Mouse (Mus musculus) hindbrain, postnatal 0 days (tissue): Measurements from ENCODE around the gene Morc2a. TPM values are rescaled to one million over a fixed set of nuclear protein-coding genes. Genes with fewer than 3 reads are reported as not detected.
"Not testable (repeated sequence)": the region's sequence is repeated elsewhere in the genome, so short reads cannot be mapped to it uniquely, and the experiment has no call there.

ENCODE experiments used
- ATAC-seq: fragments of 200-750 bp; cut with Nextera tagmentation; 2 replicates; pipeline ENCODE4 v1.8.0; 2017; ENCODE audit warnings: mild to moderate bottlenecking, moderate TSS enrichment, moderate library complexity
- DNase-seq: peaks from one replicate; pipeline ENCODE4 v3.0.0-alpha.2; 2015; ENCODE audit warnings: low spot score
- H3K27ac ChIP-seq: fragments of 300-500 bp; sonication (generic); 2 replicates; pipeline ENCODE4 v1.5.1; 2014; ENCODE audit warnings: mild to moderate bottlenecking
- H3K27me3 ChIP-seq: fragments of 300-500 bp; sonication (generic); 2 replicates; pipeline ENCODE4 v1.6.1; 2014; ENCODE audit warnings: low read length, mixed read lengths; ENCODE audit not compliant: insufficient read depth
- H3K36me3 ChIP-seq: fragments of 300-500 bp; sonication (generic); 2 replicates; pipeline ENCODE4 v1.6.1; 2014; ENCODE audit warnings: low read length, mixed read lengths; ENCODE audit not compliant: insufficient read depth
- H3K4me1 ChIP-seq: fragments of 300-500 bp; sonication (generic); 2 replicates; pipeline ENCODE4 v1.6.1; 2014; ENCODE audit warnings: antibody characterized with exemption, low read length, mixed read lengths; ENCODE audit not compliant: insufficient read depth
- H3K4me2 ChIP-seq: fragments of 300-500 bp; sonication (generic); 2 replicates; pipeline ENCODE4 v1.6.1; 2014; ENCODE audit warnings: low read depth, mild to moderate bottlenecking, low read length, moderate library complexity, mixed read lengths
- H3K4me3 ChIP-seq: fragments of 300-500 bp; sonication (generic); 2 replicates; pipeline ENCODE4 v1.5.1; 2014; ENCODE audit warnings: low read length
- H3K9ac ChIP-seq: fragments of 300-500 bp; sonication (generic); replicated peaks from 2 replicates; pipeline ENCODE4 v1.6.1; 2014; ENCODE audit warnings: mild to moderate bottlenecking, low read length, moderate library complexity, mixed read lengths
- H3K9me3 ChIP-seq: fragments of 300-500 bp; sonication (generic); 2 replicates; pipeline ENCODE4 v1.6.1; 2016; ENCODE audit warnings: low read length, mixed read lengths
- CTCF ChIP-seq: IDR thresholded peaks from 2 replicates; pipeline ENCODE4 v1.5.1; 2016; ENCODE audit warnings: antibody characterized with exemption, control low read depth, low read depth
- WGBS: fragments of 180-500 bp; shearing (Covaris S2); extraction: QIAGEN DNeasy Blood & Tissue Kit; methylation state at CpG from one replicate; pipeline ENCODE4 v1.1.7; 2014; 5-methylcytosine and 5-hydroxymethylcytosine counted together
- polyA plus RNA-seq: library from polyadenylated mRNA; unstranded; fragments of >200 nt; fragmentation: Nextera tagmentation; extraction: Ambion mirVana; gene quantifications from 2 replicates; pipeline ENCODE4 v1.2.1, GENCODE M21; 2015
- total RNA-seq: library from RNA; depleted of rRNA; stranded (reverse); fragments of >200 nt; gene quantifications from 2 replicates; pipeline ENCODE4 v1.2.3, GENCODE M21; 2014; rRNA removed

The Morc2a gene
- total RNA-seq: 34.9 and 36.2 TPM in 2 replicates
- 17.1 and 17.7 TPM in 2 replicates for polyA plus RNA-seq

DNA sequence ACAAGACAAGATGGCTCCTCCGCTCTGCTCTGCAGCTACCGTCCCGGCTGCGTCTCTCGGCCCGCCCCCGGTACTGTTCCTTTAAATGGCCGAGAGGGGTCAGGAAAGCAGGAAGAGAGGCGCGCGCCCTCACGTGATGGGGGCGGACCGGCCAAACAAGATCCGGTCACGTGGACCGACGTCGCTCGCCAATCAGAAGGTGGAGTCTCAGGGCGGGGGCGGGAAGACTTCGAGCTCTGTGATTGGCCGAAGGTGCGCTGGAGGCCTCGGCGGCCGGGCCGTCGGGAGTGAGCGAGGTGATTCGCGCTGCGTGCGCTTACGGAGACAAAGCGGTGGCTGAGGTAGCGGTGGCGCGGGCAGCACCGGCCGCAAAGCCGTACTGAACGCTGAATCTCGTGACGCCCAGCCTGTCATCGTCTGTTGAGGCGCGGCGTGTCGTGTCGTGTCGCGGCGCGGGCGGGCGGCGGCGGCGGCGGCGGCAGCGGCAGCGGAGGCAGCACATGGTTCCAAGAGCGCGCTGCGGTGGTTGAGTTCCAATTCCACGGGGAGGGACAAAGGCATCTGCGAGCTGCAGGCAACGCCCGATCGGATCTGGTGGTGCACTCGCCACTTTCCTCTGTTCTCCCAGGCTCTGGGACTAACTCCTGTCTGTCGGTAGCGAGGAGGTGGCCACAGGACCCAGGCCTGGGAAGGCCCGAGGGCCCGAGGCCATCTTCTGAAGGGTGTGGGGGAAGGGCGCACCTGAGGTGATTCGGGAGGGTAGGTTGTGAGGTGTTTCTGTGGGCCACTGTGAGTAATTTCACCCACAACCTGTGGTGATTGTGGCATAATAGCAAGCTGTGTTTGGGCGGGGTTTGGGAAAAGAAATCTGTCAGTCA lies at the start of gene Morc2a:
TSS of gene Morc2a (plus strand) at position 228 of the 878 bp plus-strand sequence.
- DNase-seq (peak; percentile 98), ATAC-seq (peak; percentile 99)
- Histone ChIP-seq H3K27ac (peak within 1 kb of the TSS; percentile 92), H3K36me3 (peaks cover 15% of the 10 kb centered on the region), H3K9ac (peak within 1 kb of the TSS; percentile 85), H3K27me3 (no peaks in the 10 kb centered on the region), H3K4me2 (peak within 1 kb of the TSS; percentile 74), H3K4me3 (peak within 1 kb of the TSS; percentile 65), H3K4me1 (peaks cover 5% of the 10 kb centered on the region; the same call in 1 of the 2 replicates), H3K9me3 (peaks cover 5% of the 10 kb centered on the region; the same call in 1 of the 2 replicates)
- peak; percentile 57 for TF ChIP-seq CTCF
- 2% methylated on average over 81 of the region's 81 CpGs for WGBS

GRCm38 (mm10) chr11:3601966-3602365 lies 47.0 kb upstream of the Morc2a start:
- H3K9ac ChIP-seq, H3K27me3 ChIP-seq, DNase-seq, H3K4me1 ChIP-seq, ATAC-seq, H3K4me3 ChIP-seq, H3K9me3 ChIP-seq, H3K27ac ChIP-seq, H3K36me3 ChIP-seq, H3K4me2 ChIP-seq: not testable (repeated sequence)
- WGBS: 69% methylated on average over 1 of the region's 1 CpGs
- TF ChIP-seq CTCF: peak; percentile 26

- peak; percentile 56 for TF ChIP-seq CTCF
- H3K4me3 ChIP-seq, DNase-seq, H3K9me3 ChIP-seq, H3K27me3 ChIP-seq, H3K4me2 ChIP-seq, H3K36me3 ChIP-seq, ATAC-seq, H3K27ac ChIP-seq, H3K4me1 ChIP-seq, H3K9ac ChIP-seq: not testable (repeated sequence)
- 45% methylated on average over 2 of the region's 2 CpGs for WGBS
Observed at GRCm38 (mm10) chr11:3602687-3603086, 46.3 kb upstream of the Morc2a start.

- Histone ChIP-seq H3K27ac (no peak overlapping the region), H3K9ac (no peak overlapping the region), H3K4me1 (no peaks in the 10 kb centered on the region), H3K36me3 (no peaks in the 10 kb centered on the region), H3K27me3 (no peaks in the 10 kb centered on the region), H3K4me3 (no peak overlapping the region), H3K9me3 (no peaks in the 10 kb centered on the region), H3K4me2 (no peak overlapping the region)
- DNase-seq: no peak
- 91% methylated on average over 5 of the region's 5 CpGs for WGBS
- no peak for ATAC-seq
- no peak for TF ChIP-seq CTCF
Observed at GRCm38 (mm10) chr11:3606456-3606855, 42.5 kb upstream of the Morc2a start.

GRCm38 (mm10) chr11:3615576-3615975 lies 33.4 kb upstream of the Morc2a start:
- DNase-seq (no peak), ATAC-seq (no peak)
- Histone ChIP-seq H3K27me3 (no peaks in the 10 kb centered on the region), H3K27ac (no peak overlapping the region), H3K36me3 (no peaks in the 10 kb centered on the region), H3K9ac (no peak overlapping the region), H3K4me1 (no peaks in the 10 kb centered on the region), H3K9me3 (no peaks in the 10 kb centered on the region), H3K4me2 (no peak overlapping the region), H3K4me3 (no peak overlapping the region)
- WGBS: 89% methylated on average over 4 of the region's 4 CpGs
- no peak for TF ChIP-seq CTCF

DNA sequence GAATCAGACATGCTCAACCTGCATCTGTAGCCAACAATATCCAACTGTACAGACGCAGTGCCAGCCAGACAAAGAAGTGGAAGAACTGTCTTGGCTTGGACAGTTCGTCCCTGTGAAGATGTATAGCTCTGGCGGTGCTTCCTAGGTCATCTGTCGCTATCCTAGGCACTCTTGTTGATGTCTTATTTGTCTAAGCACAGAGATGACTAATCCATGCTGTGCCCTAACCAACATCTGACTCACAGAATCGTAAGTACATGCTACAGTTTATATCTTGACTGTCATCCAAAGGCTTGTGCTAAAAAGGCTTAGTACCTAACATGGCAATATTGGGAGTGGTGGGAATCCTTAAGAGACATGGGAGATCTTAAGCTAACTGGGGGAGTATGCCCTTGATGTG lies 26.2 kb upstream of the Morc2a start:
- no peak overlapping the region for H3K4me2 ChIP-seq
- H3K9ac ChIP-seq: no peak overlapping the region
- DNase-seq (no peak), ATAC-seq (no peak)
- no peaks in the 10 kb centered on the region for H3K36me3 ChIP-seq
- no peaks in the 10 kb centered on the region for H3K4me1 ChIP-seq
- no peak for TF ChIP-seq CTCF
- no peak overlapping the region for H3K27ac ChIP-seq
- 82% methylated on average over 5 of the region's 5 CpGs for WGBS
- H3K4me3 ChIP-seq: no peak overlapping the region
- H3K9me3 ChIP-seq: no peaks in the 10 kb centered on the region
- no peaks in the 10 kb centered on the region for H3K27me3 ChIP-seq
